Mouse (Mus musculus): ENCODE results near the gene Ifit2. TPM values are rescaled to one million over a fixed set of nuclear protein-coding genes. Genes with fewer than 3 reads are reported as not detected.

The Ifit2 gene
- polyA plus RNA-seq, 1 experiment from 2014 or later = 3.7 TPM

- no peaks in the 10 kb centered on the region for H3K36me3 ChIP-seq (ENCODE audit: control insufficient read depth, insufficient read depth, low read length)
- H3K4me1 ChIP-seq (replicated peaks; ENCODE audit: control insufficient read depth, insufficient read depth, low read length) = no peaks in the 10 kb centered on the region
- no peaks in the 10 kb centered on the region for H3K27me3 ChIP-seq (ENCODE audit: control insufficient read depth, insufficient read depth, low read length)
- no peak overlapping the region for H3K9ac ChIP-seq (ENCODE audit: low read depth, low read length)
- no peak overlapping the region for H3K27ac ChIP-seq (ENCODE audit: low read depth, low read length)
- 94% methylated on average over 13 of the region's 13 CpGs for WGBS
- ATAC-seq (ENCODE audit: low FRiP score) = no peak
- no peak for DNase-seq (ENCODE audit: low spot score)
- no peaks in the 10 kb centered on the region for H3K9me3 ChIP-seq (ENCODE audit: control insufficient read depth, low read length)
- H3K4me3 ChIP-seq (ENCODE audit: low read depth, low read length) = no peak overlapping the region
- no peak overlapping the region for H3K4me2 ChIP-seq (replicated peaks; ENCODE audit: low read depth, low read length)
Observed at GRCm38 (mm10) chr19:34517812-34518594, 32.5 kb upstream of the Ifit2 start.

- Histone ChIP-seq H3K4me2 (replicated peaks; ENCODE audit: low read depth, low read length) (no peak overlapping the region), H3K4me1 (replicated peaks; ENCODE audit: control insufficient read depth, insufficient read depth, low read length) (no peaks in the 10 kb centered on the region), H3K4me3 (ENCODE audit: low read depth, low read length) (no peak overlapping the region), H3K27ac (ENCODE audit: low read depth, low read length) (no peak overlapping the region), H3K9ac (ENCODE audit: low read depth, low read length) (no peak overlapping the region), H3K27me3 (ENCODE audit: control insufficient read depth, insufficient read depth, low read length) (no peaks in the 10 kb centered on the region), H3K36me3 (ENCODE audit: control insufficient read depth, insufficient read depth, low read length) (no peaks in the 10 kb centered on the region), H3K9me3 (ENCODE audit: control insufficient read depth, low read length) (no peaks in the 10 kb centered on the region)
- 70% methylated on average over 3 of the region's 3 CpGs for WGBS
- DNase-seq (ENCODE audit: low spot score) (no peak), ATAC-seq (ENCODE audit: low FRiP score) (no peak)
Observed at GRCm38 (mm10) chr19:34518786-34519185, 31.7 kb upstream of the Ifit2 start.

DNA sequence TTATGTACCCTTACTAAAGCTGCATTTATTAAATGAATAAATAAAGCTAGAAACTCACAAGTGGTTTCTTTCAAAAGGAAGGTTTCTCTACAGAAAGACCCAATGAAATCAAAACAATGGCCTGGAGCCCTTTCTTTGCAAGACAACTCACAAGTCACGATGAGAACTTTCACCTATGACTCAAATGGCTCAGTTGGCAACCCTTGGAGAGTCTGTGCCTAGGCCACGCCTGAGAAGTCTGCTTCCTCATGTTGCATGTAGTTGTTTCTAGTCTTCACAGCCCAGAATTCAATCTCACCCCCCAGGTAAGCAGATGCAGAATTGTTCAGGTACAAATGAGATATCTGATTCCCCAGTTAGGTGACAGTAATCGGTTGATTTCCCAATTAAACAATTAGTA, 30.8 kb upstream of the Ifit2 start:
- no peak overlapping the region for H3K4me3 ChIP-seq (ENCODE audit: low read depth, low read length)

DNA sequence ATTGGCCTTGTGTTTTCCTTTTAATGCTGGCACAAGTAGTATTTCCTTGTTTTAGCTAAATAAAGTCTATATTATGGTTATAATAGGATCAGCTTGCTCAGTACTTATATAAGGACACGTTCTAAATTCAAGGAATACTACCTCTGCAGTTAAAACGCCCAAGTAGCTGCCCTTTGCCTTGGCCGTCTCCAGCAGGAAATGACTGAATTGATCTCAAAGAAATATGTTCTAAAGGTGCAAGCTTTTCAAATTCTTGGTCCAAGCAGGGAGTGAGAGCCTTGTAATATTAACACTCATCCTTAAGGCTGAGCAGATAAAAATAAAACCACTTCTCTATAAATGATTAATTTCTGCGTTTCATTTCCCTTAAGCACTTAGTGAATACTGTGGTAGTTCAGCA, 30.4 kb upstream of the Ifit2 start:
- no peaks in the 10 kb centered on the region for H3K9me3 ChIP-seq (ENCODE audit: control insufficient read depth, low read length)
- no peaks in the 10 kb centered on the region for H3K27me3 ChIP-seq (ENCODE audit: control insufficient read depth, insufficient read depth, low read length)
- H3K4me3 ChIP-seq (ENCODE audit: low read depth, low read length) = no peak overlapping the region
- DNase-seq (ENCODE audit: low spot score) (no peak), ATAC-seq (ENCODE audit: low FRiP score) (no peak)
- H3K36me3 ChIP-seq (ENCODE audit: control insufficient read depth, insufficient read depth, low read length) = no peaks in the 10 kb centered on the region
- WGBS = 86% methylated on average over 4 of the region's 4 CpGs
- H3K9ac ChIP-seq (ENCODE audit: low read depth, low read length) = no peak overlapping the region
- no peak overlapping the region for H3K4me2 ChIP-seq (replicated peaks; ENCODE audit: low read depth, low read length)
- no peak overlapping the region for H3K27ac ChIP-seq (ENCODE audit: low read depth, low read length)
- no peaks in the 10 kb centered on the region for H3K4me1 ChIP-seq (replicated peaks; ENCODE audit: control insufficient read depth, insufficient read depth, low read length)

More for the DNA sequence above, 30.8 kb upstream of the Ifit2 start:
- H3K9ac ChIP-seq (ENCODE audit: low read depth, low read length) = no peak overlapping the region
- no peaks in the 10 kb centered on the region for H3K27me3 ChIP-seq (ENCODE audit: control insufficient read depth, insufficient read depth, low read length)
- H3K36me3 ChIP-seq (ENCODE audit: control insufficient read depth, insufficient read depth, low read length) = no peaks in the 10 kb centered on the region
- no peak overlapping the region for H3K4me2 ChIP-seq (replicated peaks; ENCODE audit: low read depth, low read length)
- no peak overlapping the region for H3K27ac ChIP-seq (ENCODE audit: low read depth, low read length)
- 90% methylated on average over 3 of the region's 3 CpGs for WGBS
- ATAC-seq (ENCODE audit: low FRiP score) (no peak), DNase-seq (ENCODE audit: low spot score) (no peak)
- H3K9me3 ChIP-seq (ENCODE audit: control insufficient read depth, low read length) = no peaks in the 10 kb centered on the region
- no peaks in the 10 kb centered on the region for H3K4me1 ChIP-seq (replicated peaks; ENCODE audit: control insufficient read depth, insufficient read depth, low read length)

DNA sequence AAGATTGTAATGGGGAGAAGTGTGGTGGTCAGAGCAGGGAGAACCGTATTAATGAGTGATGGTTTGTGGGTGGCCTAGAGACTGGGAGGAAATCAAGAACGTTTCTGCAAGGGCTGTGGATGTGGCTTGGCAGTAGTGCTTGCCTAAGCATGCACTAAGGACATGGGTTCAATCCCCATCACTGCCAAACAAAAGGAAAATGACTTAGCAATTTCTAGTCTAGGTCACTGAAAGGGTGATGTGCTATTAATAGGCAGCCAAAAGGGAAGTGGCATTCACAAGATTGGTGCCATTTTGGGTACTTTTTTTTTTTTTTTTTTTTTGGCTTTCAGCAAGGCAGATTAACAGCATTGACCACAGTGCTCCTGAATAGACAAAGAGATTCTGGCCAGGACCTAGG, 29.1 kb upstream of the Ifit2 start:
- Histone ChIP-seq H3K27me3 (ENCODE audit: control insufficient read depth, insufficient read depth, low read length) (no peaks in the 10 kb centered on the region), H3K9me3 (ENCODE audit: control insufficient read depth, low read length) (no peaks in the 10 kb centered on the region), H3K4me3 (ENCODE audit: low read depth, low read length) (no peak overlapping the region), H3K9ac (ENCODE audit: low read depth, low read length) (no peak overlapping the region), H3K4me2 (replicated peaks; ENCODE audit: low read depth, low read length) (no peak overlapping the region), H3K27ac (ENCODE audit: low read depth, low read length) (no peak overlapping the region), H3K36me3 (ENCODE audit: control insufficient read depth, insufficient read depth, low read length) (no peaks in the 10 kb centered on the region), H3K4me1 (replicated peaks; ENCODE audit: control insufficient read depth, insufficient read depth, low read length) (no peaks in the 10 kb centered on the region)
- DNase-seq (ENCODE audit: low spot score) (no peak), ATAC-seq (ENCODE audit: low FRiP score) (no peak)
- 73% methylated on average over 2 of the region's 2 CpGs for WGBS

DNA sequence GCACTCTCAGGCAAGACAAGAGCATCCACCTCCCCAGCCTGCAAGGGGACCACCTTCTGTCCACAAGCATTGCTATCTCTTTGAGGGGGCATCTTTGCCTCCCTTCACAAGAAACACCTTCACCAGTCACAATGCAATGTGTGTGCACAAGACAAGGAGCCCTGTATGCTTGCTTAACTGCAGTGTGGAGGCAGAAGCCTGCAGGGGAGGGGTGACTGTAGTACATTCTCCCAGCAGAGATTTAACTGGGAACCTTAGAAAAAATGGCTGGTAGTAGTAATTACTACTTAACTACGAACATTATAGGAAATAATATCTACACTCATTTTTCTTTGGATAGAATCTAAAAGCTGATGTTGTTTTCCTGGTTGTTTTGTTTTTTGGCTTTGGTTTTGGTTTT, 28.5 kb upstream of the Ifit2 start:
- no peaks in the 10 kb centered on the region for H3K36me3 ChIP-seq (ENCODE audit: control insufficient read depth, insufficient read depth, low read length)
- H3K4me3 ChIP-seq (ENCODE audit: low read depth, low read length) = no peak overlapping the region
- no peaks in the 10 kb centered on the region for H3K9me3 ChIP-seq (ENCODE audit: control insufficient read depth, low read length)
- H3K4me1 ChIP-seq (replicated peaks; ENCODE audit: control insufficient read depth, insufficient read depth, low read length) = no peaks in the 10 kb centered on the region
- no peak overlapping the region for H3K9ac ChIP-seq (ENCODE audit: low read depth, low read length)
- WGBS = 95% methylated on average over 1 of the region's 1 CpGs
- H3K27ac ChIP-seq (ENCODE audit: low read depth, low read length) = no peak overlapping the region
- ATAC-seq (ENCODE audit: low FRiP score) = no peak
- no peak for DNase-seq (ENCODE audit: low spot score)
- H3K27me3 ChIP-seq (ENCODE audit: control insufficient read depth, insufficient read depth, low read length) = no peaks in the 10 kb centered on the region
- no peak overlapping the region for H3K4me2 ChIP-seq (replicated peaks; ENCODE audit: low read depth, low read length)

DNA sequence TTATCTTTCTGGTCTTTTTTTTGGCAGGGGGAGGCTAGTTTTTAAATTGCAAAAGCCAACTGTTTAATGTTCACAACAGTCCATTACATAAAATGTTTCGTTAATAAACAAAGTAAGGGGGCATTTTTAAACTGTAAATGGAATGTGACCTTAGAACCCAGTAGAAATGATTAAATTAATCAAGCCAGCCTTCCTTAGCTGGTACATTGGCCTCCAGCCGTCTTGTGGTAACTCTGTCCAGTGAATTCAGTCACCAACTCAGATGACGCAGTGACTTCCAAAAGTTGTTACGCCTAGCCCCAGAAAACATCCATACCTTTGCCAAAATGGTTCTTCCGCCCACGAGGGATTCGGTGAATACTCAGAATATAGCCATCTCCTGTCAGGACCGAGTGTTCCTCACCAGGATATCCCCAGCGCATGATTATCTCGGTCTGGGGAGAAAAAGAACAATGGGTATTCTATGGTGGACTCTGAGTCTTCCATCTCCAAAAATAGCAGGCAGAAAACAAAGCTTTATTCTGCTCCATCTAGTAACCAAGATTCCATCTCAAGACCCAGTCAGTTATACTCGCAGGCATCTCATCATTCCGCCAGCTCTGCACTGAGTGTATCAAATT, 27.3 kb upstream of the Ifit2 start:
- no peaks in the 10 kb centered on the region for H3K36me3 ChIP-seq (ENCODE audit: control insufficient read depth, insufficient read depth, low read length)
- no peak overlapping the region for H3K9ac ChIP-seq (ENCODE audit: low read depth, low read length)
- H3K9me3 ChIP-seq (ENCODE audit: control insufficient read depth, low read length) = no peaks in the 10 kb centered on the region
- H3K4me3 ChIP-seq (ENCODE audit: low read depth, low read length) = no peak overlapping the region
- ATAC-seq (ENCODE audit: low FRiP score) = no peak
- no peaks in the 10 kb centered on the region for H3K27me3 ChIP-seq (ENCODE audit: control insufficient read depth, insufficient read depth, low read length)
- no peak overlapping the region for H3K4me2 ChIP-seq (replicated peaks; ENCODE audit: low read depth, low read length)
- 79% methylated on average over 12 of the region's 12 CpGs for WGBS
- DNase-seq (ENCODE audit: low spot score) = no peak
- no peaks in the 10 kb centered on the region for H3K4me1 ChIP-seq (replicated peaks; ENCODE audit: control insufficient read depth, insufficient read depth, low read length)
- H3K27ac ChIP-seq (ENCODE audit: low read depth, low read length) = no peak overlapping the region

DNA sequence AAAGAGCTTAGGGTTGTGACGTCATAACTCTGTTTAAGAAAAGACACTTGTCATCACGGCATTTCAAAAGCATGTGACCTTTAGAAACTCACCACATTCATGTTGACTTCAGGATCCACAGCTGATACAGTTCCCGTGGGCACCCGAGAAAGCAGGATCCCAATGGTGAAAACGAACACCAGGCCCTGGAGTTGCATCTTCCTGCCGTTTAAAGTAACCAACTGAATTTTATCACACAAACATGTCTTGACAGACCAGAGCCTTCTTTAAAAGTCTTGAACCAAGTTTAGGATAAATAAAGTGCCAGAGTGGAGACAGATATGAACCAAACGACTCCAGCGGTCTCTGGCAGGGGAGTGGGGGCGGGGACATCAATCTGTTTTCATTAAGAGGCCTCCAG, 25.8 kb upstream of the Ifit2 start:
- no peak for DNase-seq (ENCODE audit: low spot score)
- no peaks in the 10 kb centered on the region for H3K36me3 ChIP-seq (ENCODE audit: control insufficient read depth, insufficient read depth, low read length)
- WGBS = 64% methylated on average over 9 of the region's 9 CpGs
- H3K9me3 ChIP-seq (ENCODE audit: control insufficient read depth, low read length) = no peaks in the 10 kb centered on the region
- no peaks in the 10 kb centered on the region for H3K27me3 ChIP-seq (ENCODE audit: control insufficient read depth, insufficient read depth, low read length)
- no peak overlapping the region for H3K4me2 ChIP-seq (replicated peaks; ENCODE audit: low read depth, low read length)
- H3K4me3 ChIP-seq (ENCODE audit: low read depth, low read length) = no peak overlapping the region
- H3K27ac ChIP-seq (ENCODE audit: low read depth, low read length) = no peak overlapping the region
- ATAC-seq (ENCODE audit: low FRiP score) = no peak
- no peaks in the 10 kb centered on the region for H3K4me1 ChIP-seq (replicated peaks; ENCODE audit: control insufficient read depth, insufficient read depth, low read length)
- H3K9ac ChIP-seq (ENCODE audit: low read depth, low read length) = no peak overlapping the region

- H3K9ac ChIP-seq (ENCODE audit: low read depth, low read length) = peak overlapping the region; percentile 63
- H3K4me3 ChIP-seq (ENCODE audit: low read depth, low read length) = peak overlapping the region; percentile 57
- 42% methylated on average over 11 of the region's 11 CpGs for WGBS
- no peaks in the 10 kb centered on the region for H3K4me1 ChIP-seq (replicated peaks; ENCODE audit: control insufficient read depth, insufficient read depth, low read length)
- H3K9me3 ChIP-seq (ENCODE audit: control insufficient read depth, low read length) = no peaks in the 10 kb centered on the region
- peak; percentile 2 for DNase-seq (ENCODE audit: low spot score)
- H3K27me3 ChIP-seq (ENCODE audit: control insufficient read depth, insufficient read depth, low read length) = no peaks in the 10 kb centered on the region
- H3K27ac ChIP-seq (ENCODE audit: low read depth, low read length) = no peak overlapping the region
- ATAC-seq (ENCODE audit: low FRiP score) = no peak
- peak overlapping the region; percentile 85 for H3K4me2 ChIP-seq (replicated peaks; ENCODE audit: low read depth, low read length)
- H3K36me3 ChIP-seq (ENCODE audit: control insufficient read depth, insufficient read depth, low read length) = no peaks in the 10 kb centered on the region
Observed at GRCm38 (mm10) chr19:34526321-34526923, 24.1 kb upstream of the Ifit2 start.
